Mouse (Mus musculus) embryonic fibroblast, embryonic 13.5 days (primary cell): ENCODE results near the gene Pnmt.

Source experiments
- CTCF ChIP-seq: IDR thresholded peaks from 2 replicates; pipeline ENCODE4 v1.5.1; 2011; ENCODE audit warnings: mild to moderate bottlenecking, control low read depth, low read length, moderate library complexity, borderline replicate concordance; ENCODE audit not compliant: insufficient read depth
- POLR2A ChIP-seq: IDR thresholded peaks from 2 replicates; pipeline ENCODE4 v1.6.1; 2011; ENCODE audit warnings: low read depth, mild to moderate bottlenecking, control low read depth, low read length, moderate library complexity

GRCm38 (mm10) chr11:98418939-98419547, 32.8 kb downstream of the Pnmt start:
- no peak for TF ChIP-seq CTCF
- no peak for TF ChIP-seq POLR2A
